Mouse (Mus musculus) MEL-GATA-1-ER (cell line): ENCODE results near the gene Jdp2.

ENCODE experiments used
- DNase-seq: peaks from one replicate; pipeline ENCODE4 v3.0.0-alpha.2; 2012; ENCODE audit warnings: low read depth; ENCODE audit errors: extremely low read depth

Gene Jdp2

DNA sequence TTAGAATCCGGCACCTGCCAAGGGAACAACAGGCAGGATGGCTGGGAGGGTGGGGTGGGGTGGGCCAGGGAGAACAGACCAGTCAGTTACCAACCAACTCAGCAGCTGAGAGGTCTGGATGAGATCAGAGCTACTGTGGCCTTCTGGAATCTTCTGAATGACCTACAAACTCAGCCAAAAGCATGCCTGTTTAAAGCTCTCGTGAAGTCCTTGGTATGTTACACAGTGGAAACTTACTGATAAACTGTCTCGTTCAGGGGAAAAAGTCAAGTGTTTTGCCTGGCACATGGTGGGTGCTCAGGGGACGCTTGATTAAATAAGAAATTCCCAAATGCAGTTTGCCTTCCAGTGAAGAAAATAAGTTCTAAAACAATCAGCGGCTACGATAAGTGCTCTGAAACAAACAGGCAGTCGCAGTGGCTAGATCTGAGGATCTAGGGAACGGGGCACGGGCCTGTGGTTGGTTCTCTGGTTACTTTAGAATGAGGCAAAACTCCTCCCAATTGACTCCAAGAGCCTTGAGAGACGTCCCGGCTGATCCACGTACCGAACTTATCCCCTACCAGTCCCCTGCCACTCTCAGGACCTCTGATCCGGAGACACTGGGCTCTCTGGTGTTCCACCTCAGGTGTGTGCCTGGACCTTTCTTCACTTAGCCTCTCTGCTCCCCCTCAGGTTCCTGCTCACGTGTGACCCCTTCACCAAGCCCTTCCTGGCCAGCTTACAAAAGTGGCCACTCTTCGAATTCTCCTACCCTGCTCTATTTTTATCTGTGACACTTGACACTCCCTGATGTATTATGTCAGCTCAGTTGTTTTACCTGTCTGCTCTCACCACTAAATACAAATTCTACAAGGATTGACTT lies 85.8 kb downstream of the Jdp2 start:
- no peak for DNase-seq

DNA sequence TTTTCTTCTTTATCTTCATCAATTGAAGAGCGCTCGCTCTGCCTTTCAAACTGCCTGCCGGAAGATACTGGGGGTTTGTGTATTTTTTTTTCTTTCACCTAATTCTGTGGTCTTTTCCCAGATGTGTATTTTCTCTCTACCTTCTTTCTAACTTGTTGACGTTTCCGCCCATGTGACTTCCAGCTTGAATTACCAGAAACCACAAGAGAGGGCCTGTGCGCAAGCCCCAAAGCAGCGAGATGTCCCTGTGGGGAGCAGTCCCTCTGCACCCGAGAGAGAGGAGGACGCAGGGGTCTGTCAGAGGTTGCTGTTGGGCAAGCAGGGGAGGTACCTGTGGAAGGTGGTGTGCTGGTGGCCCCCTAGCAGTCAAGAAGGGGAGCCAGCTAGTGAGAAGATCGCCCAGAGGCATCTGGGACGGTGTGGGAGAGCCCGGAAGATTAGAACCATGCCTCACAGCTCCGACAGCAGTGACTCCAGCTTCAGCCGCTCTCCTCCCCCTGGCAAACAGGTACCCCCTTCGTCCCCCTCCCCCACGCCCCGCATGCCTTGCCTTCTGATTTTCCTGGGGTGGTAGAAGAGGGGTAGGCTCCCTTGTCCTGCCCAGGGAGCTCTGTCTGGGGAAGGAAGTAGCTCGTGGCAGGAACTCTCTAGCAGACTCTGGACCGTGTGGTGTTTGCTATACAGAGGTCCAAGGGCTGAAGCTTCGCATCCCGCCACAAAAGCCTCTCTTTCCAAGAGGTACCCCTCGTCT lies 87.8 kb downstream of the Jdp2 start, which contains the start of gene Batf:
TSS of gene Batf (plus strand) at position 204 of the 751 bp plus-strand sequence.
- no peak for DNase-seq

DNA sequence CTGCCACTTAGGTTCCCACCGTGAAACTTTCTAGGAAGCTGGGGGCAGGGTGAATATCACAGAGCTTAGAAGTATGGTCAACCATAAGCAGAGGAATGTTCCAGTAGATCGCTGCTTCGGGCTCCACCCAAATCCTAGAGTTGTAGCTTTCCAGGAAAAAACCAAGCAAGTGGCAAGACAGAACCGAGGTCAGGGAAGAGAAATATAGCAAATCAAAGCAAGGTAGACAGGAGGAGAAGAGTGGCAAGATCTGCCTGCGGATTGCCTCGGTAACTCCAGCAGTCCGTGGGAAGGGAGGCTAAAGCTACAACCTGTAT lies 88.3 kb downstream of the Jdp2 start:
- DNase-seq: no peak

DNA sequence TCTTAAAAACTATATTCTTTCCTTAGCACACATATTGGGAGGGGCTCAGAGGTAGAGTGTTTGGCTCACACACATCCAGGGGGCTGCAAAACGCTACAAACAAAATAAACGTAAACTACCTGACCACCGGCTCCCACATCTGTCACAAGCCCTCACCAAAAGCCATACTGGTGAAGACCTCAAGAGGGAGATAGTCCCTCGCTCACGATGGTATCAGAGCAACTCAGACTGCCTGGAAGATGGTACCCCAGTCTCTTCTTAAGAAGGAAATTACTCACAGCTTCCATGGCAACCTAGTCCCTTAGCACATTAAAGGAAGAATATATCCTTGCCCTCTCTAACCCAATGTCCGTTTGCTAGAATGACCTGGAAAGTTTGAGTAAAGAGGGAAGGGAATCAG lies 89.0 kb downstream of the Jdp2 start:
- DNase-seq: no peak
